Mouse (Mus musculus) urinary bladder, postnatal 14 days (tissue): ENCODE results near the gene Cib3.

Experiments
- DNase-seq: peaks from one replicate; pipeline ENCODE4 v3.0.0; 2021; ENCODE audit warnings: low spot score

The Cib3 gene

DNA sequence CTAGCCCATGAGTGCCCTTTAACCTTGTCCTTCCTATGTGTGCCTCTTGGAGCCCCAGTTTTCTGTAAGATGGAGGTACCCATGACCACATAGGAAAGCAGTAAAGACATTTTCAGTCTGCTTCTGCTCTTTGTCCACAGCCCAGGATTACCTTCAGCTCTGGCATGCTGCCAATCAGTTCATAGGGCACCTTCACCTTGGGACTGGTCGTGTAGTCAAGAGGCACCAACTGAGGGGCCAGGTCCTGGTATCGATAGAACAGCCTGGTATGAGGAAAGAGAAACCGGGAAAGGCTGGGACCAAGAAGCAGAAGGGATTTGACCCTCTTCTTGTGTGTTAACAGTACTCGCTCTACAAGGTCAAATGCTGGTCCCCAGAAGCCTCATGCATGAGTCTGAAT, 2.4 kb downstream of the Cib3 start:
- no peak for DNase-seq

DNA sequence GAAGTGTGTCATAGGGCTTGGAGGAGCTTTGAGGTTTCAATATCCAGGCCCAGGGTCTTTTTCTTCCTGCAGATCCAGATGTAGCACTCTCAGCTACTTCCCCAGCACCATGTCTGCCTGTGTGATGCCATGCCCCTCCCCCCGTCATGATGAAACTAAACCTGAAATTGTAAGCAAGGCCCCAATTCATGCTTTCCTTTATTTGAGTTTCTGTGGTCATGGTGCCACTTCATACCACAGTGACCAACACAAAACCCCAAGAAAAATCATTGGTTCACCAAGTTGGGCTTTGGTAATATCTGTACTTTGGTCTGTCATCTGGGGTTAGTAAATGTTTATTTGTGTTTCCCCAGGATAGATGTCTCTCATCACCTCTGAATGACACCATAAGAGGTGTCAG, 4.1 kb downstream of the Cib3 start:
- no peak for DNase-seq

DNA sequence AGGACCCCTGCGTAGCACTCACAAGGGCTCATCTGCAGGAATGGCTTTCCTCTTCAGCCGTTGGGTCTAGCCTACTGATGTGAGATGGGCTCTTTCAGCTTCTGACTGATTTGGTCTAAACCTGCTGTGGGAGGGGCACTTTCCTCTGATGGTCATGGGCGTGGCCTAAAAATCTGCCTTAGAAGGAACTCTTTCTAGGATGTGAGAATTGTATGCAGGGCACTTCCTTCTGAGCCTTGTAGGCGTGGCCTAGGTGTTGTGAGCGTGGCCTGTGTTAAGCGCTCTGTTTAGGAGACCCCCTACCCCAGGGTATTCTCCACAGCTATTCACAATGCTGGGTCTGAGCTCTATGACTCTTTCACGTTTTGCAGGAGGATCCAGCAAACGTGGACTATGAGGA, 14.6 kb downstream of the Cib3 start:
- DNase-seq, result no peak

DNA sequence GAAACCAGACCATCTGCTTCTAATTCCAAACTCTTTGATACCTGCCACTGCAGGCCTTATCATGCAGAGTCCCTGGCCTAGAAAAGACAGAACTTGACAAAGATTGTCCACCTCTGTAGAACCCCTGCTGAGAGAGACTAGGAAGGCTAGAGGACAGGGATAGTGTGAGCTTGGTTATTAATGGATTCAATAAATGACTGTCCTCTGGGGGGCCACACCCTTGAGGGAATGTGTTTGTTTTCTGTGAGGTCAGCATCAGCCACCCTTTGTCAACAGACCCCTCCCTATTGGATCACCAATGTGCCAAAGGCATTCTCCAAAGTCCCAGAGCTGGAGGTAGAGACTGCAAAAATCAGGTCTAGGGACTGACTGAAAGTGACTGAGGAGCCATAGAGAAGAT, 20.6 kb downstream of the Cib3 start:
- DNase-seq, result no peak

DNA sequence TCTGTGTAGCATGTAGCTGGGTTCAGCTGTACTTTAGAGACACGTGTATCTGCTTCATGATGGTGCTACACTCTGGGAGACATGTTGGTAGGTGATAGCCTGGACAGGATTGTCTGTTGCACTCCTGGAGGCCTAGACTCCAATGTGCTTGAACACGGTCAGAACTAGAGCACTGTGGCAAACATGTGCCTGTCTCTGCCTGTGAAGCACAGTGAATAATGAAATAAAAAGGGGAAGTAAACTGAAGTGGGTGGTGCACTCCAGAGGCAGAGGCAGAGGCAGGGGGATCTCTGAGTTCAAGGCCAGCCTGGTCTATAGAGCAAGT, 22.5 kb downstream of the Cib3 start:
- no peak for DNase-seq

DNA sequence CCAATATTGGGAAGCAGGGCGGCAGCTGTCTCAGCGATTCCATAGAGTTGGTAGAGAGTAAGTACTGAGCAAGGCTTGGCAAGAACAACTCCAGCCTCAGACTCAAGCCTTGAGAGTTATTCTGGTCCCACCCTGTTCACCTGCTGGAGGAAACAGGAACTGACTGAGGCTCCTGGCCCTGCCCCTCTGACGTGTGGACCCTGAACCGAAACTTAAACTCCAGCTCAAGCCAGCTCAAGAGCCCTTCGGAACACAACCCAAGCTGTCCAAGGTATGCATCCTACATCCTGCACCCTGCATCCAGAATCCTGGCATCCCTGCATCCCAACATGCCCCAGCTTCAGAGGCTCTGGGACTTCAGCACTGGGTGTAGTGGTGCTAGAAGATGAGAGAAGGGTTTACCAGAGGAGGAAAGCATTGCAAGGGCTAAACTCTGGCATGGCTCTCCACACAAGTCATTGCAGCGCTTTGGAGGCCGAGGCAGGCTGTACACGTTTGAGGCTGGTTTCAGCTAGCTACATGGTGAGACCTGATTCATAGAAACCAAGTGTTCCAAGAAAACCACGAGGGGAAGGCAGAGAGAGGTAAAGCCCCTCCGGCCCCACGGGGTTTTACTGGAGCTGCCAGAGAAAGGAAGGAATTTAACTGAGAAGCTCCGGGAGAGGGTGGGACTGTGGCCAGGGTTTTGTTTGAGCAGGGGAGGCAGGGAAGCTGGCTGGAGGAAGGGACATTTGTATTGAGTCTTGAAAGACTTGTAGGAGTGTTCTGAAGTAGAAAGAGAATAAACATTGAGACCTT, 23.0 kb downstream of the Cib3 start, which contains the start of gene Hsh2d:
Gene Hsh2d (plus strand): TSS at position 222 of the 798 bp plus-strand sequence.
- DNase-seq, result no peak

DNA sequence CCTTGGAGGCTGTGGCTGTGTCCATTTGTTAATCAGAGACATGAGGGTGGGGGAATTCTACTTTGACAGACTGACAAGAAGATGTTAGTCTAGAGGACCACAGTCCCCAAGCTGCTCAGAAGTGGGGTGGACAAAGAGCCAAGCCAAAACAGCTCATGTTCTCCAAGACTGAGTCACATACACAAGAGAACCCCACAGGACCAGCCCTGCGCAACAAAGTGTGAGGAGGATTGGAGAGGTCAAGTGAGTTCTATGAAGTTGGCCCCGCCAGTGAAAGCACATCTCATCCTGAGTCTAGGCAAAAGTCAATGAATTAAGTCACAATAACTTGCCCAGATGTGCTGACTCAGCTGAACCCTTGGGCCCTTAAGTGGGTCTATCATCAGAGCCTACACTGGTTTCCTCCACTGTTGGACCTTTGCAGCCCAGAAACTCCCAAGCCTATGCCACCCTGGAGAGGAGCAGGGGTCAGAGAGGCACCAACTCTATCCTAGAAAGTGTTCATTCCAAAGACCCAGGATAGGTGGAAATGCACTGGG, 24.8 kb downstream of the Cib3 start:
- no peak for DNase-seq

DNA sequence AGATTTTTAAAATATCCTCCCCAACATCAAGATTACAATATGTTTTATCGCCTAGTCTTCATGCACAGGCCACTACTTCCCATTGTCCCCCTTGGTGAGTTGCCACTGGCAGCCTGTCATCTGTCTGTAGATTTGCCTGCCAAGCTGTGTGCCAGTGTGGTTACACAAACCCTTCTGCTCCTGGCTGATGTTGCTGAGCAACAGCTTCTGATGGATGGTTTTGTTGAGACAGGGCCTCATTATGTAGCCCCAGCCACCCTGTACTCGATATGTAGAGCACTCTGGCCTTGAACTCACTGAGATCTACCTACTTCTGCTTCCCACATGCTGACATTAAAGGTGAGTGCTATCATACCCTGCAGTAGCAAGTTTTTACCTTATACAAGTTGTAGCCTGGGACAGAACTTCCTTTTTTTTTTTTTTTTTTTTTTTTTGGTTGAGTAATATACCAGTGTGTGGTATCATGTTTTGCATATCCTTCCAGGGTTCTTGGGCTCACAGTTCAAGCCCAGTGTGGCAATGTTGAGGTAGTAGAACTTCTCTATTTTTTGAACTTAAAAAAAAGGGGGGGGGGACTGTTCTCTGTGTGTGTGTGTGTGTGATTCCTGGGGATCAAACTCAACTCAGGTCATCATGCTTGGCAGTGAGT, 29.0 kb downstream of the Cib3 start:
- DNase-seq, result no peak

DNA sequence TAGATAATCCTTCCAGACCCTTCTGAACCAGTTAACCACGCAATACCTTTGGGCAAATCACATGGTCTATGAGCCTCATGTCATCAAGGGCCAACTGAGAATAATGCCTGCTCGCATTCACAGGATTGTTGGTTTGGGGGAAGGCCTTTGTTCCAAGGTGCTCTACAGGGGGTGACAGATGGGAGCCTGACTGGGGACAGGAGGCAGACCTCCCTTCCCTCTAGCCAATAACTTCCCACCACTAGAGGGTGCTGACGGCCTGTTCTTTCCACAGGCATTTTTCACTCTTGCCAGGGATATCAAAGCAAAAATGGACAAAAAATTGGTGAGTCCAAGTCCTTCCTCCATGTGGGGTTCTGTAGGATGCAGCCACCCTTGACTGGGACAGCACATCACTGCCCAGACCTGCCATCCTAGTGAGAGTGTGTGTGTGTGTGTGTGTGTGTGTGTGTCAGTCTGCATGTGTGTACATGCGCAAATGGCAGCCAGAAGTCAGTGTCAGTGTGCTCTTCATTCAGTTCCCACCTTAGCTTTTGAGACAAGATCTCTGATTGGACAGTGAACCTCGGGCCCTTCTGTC, 35.2 kb downstream of the Cib3 start:
- DNase-seq, result peak; percentile 75

DNA sequence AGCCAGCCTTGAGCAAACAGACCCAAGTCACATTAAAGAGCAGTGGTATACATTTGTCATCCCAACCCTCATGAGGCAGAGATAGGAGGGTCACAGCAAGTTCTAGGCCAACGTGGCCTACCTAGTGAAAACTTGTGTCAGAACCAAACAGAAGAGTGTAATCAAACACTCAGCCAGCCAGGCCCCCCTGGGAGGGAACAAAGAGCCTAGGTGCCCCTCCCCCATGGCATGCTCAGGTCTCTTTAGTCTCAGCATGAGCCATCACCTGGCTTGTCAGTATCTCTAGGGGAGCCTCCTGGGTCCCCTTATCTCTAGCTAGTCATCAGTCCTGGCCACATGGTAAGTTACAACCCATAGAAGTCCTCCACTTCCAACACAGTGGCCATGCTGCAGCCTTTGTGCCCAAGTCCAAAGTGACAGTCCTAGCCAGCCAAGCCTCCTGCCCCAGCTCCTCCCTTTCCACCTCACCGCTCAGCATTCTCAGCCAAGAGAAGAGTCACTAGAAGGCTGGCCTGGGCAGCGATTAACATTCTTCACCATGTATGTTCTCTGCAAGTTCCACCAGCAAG, 42.9 kb downstream of the Cib3 start:
- no peak for DNase-seq

DNA sequence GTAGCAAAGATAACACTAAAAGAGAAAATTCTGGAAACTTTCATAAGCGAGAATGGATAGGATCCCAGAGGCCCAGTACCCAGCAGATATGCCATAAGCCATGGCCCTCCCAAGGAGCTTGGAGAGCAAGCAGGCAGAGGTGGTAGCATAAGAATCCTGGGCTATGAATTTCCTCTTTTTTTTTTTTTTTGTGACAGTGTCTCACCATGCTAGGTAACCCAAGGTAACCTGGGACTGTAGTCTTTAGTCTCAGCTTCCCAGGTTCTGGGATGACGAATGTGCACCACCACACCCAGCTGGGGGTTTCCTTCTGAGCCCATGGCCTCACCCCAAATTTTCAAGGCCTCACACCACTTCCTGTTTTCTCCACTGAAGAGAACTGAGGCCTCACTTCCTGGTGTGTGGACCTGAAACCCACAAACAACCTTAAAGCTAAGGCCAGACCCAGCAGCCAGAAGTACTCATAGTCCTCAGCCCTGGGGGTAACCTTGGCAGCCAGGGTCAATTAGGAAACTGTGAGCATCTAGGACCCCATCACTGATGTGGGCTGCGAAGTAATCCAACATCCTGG, 43.5 kb downstream of the Cib3 start:
- DNase-seq, result no peak

DNA sequence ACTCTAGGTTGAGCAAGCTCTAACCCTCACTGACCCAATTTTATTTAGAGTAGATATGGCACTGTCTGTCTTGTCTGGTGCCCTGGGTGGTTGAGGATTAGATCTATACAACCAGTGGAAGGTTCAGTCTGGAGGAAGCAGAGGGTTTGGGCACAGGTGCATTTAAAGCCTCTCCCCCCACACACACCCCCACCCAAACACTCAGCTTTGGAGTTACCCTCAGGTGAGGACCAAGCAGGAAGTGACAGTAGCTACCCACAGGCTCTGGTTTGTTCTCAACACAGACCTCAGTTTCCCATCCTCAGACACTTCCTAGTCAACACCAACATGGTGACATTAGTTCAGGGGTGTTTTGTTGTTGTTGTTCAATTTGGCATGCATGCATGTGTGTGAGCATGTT, 49.8 kb downstream of the Cib3 start:
- DNase-seq, result no peak

DNA sequence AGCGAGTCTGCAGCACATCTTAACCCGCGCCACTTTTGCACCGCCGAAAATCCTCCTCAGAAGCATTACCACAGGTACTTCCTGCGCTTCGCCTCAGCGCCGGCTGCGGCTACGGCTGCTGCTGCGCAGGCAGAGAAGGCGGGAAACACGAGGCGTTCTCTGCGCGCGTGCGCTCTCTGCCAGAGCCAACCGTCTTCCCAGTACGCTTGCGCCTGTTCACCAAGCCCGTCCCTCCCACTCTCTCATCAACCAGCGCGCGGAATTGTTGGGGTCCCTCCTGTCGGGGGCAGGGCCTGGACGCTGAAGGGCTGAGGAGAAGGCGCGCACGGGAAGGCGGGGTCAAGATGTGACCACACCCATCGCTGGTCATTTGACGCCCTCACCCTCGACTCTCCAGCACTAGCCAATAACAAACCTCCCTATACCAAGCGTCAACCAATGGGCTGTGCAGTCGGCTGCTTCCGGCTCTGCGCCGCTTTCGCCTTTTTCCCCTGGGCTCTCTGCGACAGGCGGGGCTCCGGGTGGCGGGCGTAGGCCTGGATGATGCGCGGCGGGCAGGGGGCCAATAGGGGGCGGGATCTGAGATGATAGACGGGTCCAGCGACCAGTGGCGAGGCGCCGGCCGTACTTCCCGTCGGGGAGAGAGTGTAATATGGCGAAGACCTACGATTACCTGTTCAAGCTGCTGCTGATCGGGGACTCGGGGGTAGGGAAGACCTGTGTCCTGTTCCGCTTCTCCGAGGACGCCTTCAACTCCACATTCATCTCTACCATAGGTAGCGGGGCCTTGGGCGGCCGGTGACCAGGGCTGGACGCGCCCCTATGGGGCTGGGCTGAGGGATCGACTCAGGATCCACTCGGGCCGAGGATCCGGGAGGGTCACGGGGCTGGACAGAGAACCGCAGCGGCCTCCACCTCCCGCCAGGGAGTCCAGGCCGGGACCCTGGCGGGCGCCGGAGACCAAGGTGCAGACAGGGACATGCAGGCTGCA, 51.6 kb downstream of the Cib3 start, which contains the start of gene Rab8a:
Gene Rab8a (plus strand): TSS at position 494 of the 991 bp plus-strand sequence.
- DNase-seq, result peak; percentile 99

DNA sequence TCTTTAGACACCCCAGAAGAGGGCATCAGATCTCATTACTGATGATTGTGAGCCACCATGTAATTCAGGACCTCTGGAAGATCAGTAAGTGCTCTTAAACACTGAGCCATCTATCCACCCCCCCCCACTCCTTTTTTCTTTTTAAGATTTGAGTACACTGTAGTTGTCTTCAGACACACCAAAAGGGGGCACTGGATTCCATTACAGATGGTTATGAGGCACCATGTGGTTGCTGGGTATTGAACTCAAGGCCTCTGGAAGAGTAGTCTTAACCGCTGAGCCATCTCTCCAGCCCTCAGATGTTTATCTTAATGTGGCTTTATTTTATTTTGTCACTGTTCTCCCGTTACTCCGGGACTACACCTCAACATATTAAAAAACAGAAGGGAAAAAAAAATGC, 52.6 kb downstream of the Cib3 start:
- no peak for DNase-seq

DNA sequence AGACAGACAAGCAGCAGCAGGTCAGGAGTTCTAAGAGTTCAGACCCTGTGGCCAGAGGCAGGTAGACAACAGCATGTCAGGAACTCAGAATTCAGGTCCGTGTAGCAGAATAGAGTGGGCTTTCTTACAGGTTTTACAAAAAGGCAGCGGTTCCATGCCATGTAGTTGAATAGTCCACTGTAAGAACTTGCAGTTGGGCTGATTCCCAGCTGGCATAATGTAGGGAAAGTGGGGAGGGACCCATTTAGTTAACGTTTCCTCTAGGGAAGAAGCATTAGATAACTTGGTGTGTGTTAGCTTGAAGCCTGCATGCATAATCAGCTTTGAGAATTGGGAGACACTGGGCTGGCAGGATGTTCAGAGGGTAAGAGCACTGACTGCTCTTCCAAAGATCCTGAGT, 53.9 kb downstream of the Cib3 start:
- no peak for DNase-seq

DNA sequence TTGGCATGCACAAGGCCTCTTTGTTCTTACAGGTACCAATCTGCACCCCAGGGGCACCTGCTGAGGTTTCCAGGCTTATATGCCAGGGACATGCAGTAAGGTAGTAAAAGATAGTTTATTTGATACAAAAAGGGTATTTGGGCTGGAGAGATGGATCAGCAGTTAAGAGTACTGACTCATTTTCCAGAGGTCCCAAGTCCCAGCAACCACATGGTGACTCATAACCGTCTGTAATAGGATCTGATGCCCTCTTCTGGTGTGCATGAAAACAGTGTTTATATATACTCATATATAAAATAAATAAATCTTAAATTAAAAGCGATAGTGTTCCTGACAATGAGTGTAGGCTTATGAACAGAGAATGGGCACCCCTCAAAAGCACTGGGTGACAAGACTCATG, 54.5 kb downstream of the Cib3 start:
- no peak for DNase-seq
